Mouse (Mus musculus) stomach, adult 2 months (tissue): ENCODE measurements around the gene Fgfr2. TPM values are rescaled to one million over a fixed set of nuclear protein-coding genes. Genes with fewer than 3 reads are reported as not detected.

Experiments
- polyA plus RNA-seq: library from polyadenylated mRNA; depleted of rRNA; stranded (reverse); fragments of >200 nt; gene quantifications from 2 replicates; pipeline ENCODE4 v1.2.3, GENCODE M21; 2012; rRNA removed

Fgfr2 gene
- polyA plus RNA-seq, 1 experiment = 10.5 TPM

Other genes with a start within 250 kb of the Fgfr2 start
- 1.2 and 1.4 TPM in 2 replicates for gene Zranb1, start 192.2 kb downstream of the Fgfr2 start, polyA plus RNA-seq
- 22.5 and 26.9 TPM in 2 replicates for gene Ctbp2, start 1.0 kb upstream of the Fgfr2 start, polyA plus RNA-seq